ENCODE assay signal across 8 mouse cellular contexts in the genomic region with DNA sequence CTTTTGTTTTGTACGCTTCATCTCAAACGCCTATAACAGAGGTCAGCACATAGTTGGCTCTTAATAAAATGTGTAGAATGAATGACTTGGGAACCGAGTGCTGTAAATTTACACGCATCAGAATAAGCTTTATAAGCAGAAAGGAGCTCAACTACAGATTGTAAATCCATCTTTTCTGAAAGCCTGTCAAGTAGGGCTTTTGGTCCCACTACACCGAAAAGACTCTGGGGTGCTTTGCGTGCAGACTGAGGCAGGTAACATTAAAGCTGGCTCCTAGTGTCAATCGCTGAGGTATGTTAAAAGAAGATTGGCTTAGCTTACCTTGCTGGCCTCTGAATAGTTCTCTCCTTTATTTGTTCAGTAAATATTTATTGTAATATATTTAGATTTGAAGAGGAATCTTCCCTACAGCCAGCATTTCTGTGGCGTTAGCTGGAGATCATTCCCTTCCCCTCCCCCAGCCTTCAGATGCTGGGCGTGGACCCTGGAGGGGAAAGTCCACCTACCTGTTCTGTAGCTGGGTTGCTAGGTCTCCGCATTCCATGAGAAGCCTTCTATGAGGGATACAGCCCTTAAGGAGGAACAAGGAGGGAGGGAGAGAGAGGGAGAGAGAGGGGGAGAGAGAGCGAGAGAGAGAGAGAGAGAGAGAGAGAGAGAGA. TPM values are rescaled to one million over a fixed set of nuclear protein-coding genes. Genes with fewer than 3 reads are reported as not detected.
A peak's percentile ranks its signal among the peaks of the same experiment; 100 is the strongest.
DNase-seq lines count a peak whose midpoint lies in the region; ATAC-seq and TF ChIP-seq lines count a peak whose summit lies in the region.

No protein-coding gene starts in this region.

- H3K4me1 ChIP-seq in forebrain, postnatal 0 days (ENCODE audit: insufficient read depth), result no peaks in the 10 kb centered on the region; the same call in 1 of the 2 replicates
- peaks cover 14% of the 10 kb centered on the region for H3K4me1 ChIP-seq in limb, embryonic 15.5 days
- peaks cover 5% of the 10 kb centered on the region for H3K4me1 ChIP-seq in neural tube, embryonic 12.5 days

- H3K4me2 ChIP-seq in forebrain, postnatal 0 days (ENCODE audit: low read depth), result peak overlapping the region; percentile 72
- H3K4me2 ChIP-seq in limb, embryonic 15.5 days, result peak overlapping the region; percentile 91
- H3K4me2 ChIP-seq in neural tube, embryonic 12.5 days (replicated peaks), result peak overlapping the region; percentile 76

- H3K36me3 ChIP-seq in forebrain, postnatal 0 days (ENCODE audit: insufficient read depth), result no peaks in the 10 kb centered on the region
- H3K36me3 ChIP-seq in limb, embryonic 15.5 days, result no peaks in the 10 kb centered on the region
- H3K36me3 ChIP-seq in neural tube, embryonic 12.5 days, result no peaks in the 10 kb centered on the region

- peak overlapping the region; percentile 87 for H3K27ac ChIP-seq in forebrain, postnatal 0 days (ENCODE audit: low read depth, low read length)
- no peak overlapping the region for H3K27ac ChIP-seq in limb, embryonic 15.5 days
- 0 out of 2 replicates have a peak overlapping the region, but pooled peaks have one; percentile 46 for H3K27ac ChIP-seq in neural tube, embryonic 12.5 days

- no peaks in the 10 kb centered on the region for H3K9me3 ChIP-seq in forebrain, postnatal 0 days (ENCODE audit: low read length)
- H3K9me3 ChIP-seq in limb, embryonic 15.5 days, result no peaks in the 10 kb centered on the region
- H3K9me3 ChIP-seq in neural tube, embryonic 12.5 days, result no peaks in the 10 kb centered on the region

- WGBS in forebrain, postnatal 0 days, result 2% methylated on average over 10 of the region's 11 CpGs
- 2% methylated on average over 10 of the region's 11 CpGs for WGBS in limb, embryonic 15.5 days
- 3% methylated on average over 10 of the region's 11 CpGs for WGBS in neural tube, embryonic 12.5 days

- peak; percentile 5 for DNase-seq in CD4-positive, CD25-positive, alpha-beta regulatory T cell, adult 2 months (ENCODE audit: low read depth, low spot score)
- DNase-seq in brain, embryonic 14.5 days (ENCODE audit: low read depth), result peak; percentile 51
- DNase-seq in forebrain, postnatal 0 days, result peak; percentile 64
- DNase-seq in gastrocnemius, postnatal 36 days, result no peak

- TF ChIP-seq POLR2A in brain, embryonic 14.5 days (IDR thresholded peaks at IDR 0.05; ENCODE audit: borderline replicate concordance, extremely low read depth, insufficient read depth, insufficient read length, poor library complexity, severe bottlenecking), result no peak

- H3K9ac ChIP-seq in forebrain, postnatal 0 days, result peak overlapping the region; percentile 63
- peak overlapping the region; percentile 37 for H3K9ac ChIP-seq in limb, embryonic 15.5 days
- peak overlapping the region; percentile 67 for H3K9ac ChIP-seq in neural tube, embryonic 12.5 days

- no peaks in the 10 kb centered on the region for H3K27me3 ChIP-seq in forebrain, postnatal 0 days (ENCODE audit: insufficient read depth, low read length)
- H3K27me3 ChIP-seq in limb, embryonic 15.5 days, result no peaks in the 10 kb centered on the region
- no peaks in the 10 kb centered on the region for H3K27me3 ChIP-seq in neural tube, embryonic 12.5 days (replicated peaks)

- ATAC-seq in CD4-positive, CD25-positive, alpha-beta regulatory T cell, adult 4 months, result no peak
- ATAC-seq in forebrain, postnatal 0 days, result no peak
- no peak for ATAC-seq in limb, embryonic 15.5 days (ENCODE audit: insufficient number of reproducible peaks, low FRiP score, low TSS enrichment, low read depth)
- no peak for ATAC-seq in neural tube, embryonic 12.5 days (ENCODE audit: low FRiP score, low read depth)
- ATAC-seq in granulocyte monocyte progenitor cell, adult 5-6 weeks (replicated peaks; ENCODE audit: poor library complexity, severe bottlenecking), result no peak

- intact Hi-C loops in gastrocnemius, postnatal 36 days (cut with DNase I), result no loop called here

- TF ChIP-seq CTCF in brain, embryonic 14.5 days (IDR thresholded peaks at IDR 0.05; ENCODE audit: borderline replicate concordance, extremely low read depth, insufficient read depth, insufficient read length), result no peak
- TF ChIP-seq CTCF in forebrain, postnatal 0 days (IDR thresholded peaks at IDR 0.05; ENCODE audit: low read depth), result no peak

- H3K4me3 ChIP-seq in forebrain, postnatal 0 days (ENCODE audit: low read depth, low read length), result peak overlapping the region; percentile 44
- peak overlapping the region; percentile 51 for H3K4me3 ChIP-seq in limb, embryonic 15.5 days
- peak overlapping the region; percentile 48 for H3K4me3 ChIP-seq in neural tube, embryonic 12.5 days

RNA-seq across cellular contexts. Expression of a gene that starts 1.0 kb away (rescaled TPM):
- polyA plus RNA-seq in CD4-positive, CD25-positive, alpha-beta regulatory T cell, adult 4 months (2017; shearing (Covaris generic)), result under 1 TPM in 1 of 2 experiments, not detected in 1; 0.26 TPM
- 4.2 and 7.0 TPM in 2 replicates for polyA plus RNA-seq in brain, embryonic 14.5 days (2012; rRNA removed)
- total RNA-seq in forebrain, postnatal 0 days (2014; rRNA removed), result 6.0 and 7.2 TPM in 2 replicates
- polyA plus RNA-seq in forebrain, postnatal 0 days (2015; fragmentation: Nextera tagmentation; extraction: Ambion mirVana), result 3.3 and 6.0 TPM in 2 replicates
- 16.7 and 16.9 TPM in 2 replicates for polyA plus RNA-seq in limb, embryonic 15.5 days (2015; fragmentation: Nextera tagmentation; extraction: Ambion mirVana)
- 4.1 and 4.3 TPM in 2 replicates for polyA plus RNA-seq in neural tube, embryonic 12.5 days (2016; fragmentation: Nextera tagmentation; extraction: Ambion mirVana)
- 0.17 TPM in 1 of 2 replicates, not detected in the other for total RNA-seq in granulocyte monocyte progenitor cell, adult 5-6 weeks (2014; fragmentation: Nextera tagmentation)
- total RNA-seq in granulocyte monocyte progenitor cell, adult 5-6 weeks (2017), result not detected in 2 replicates
- total RNA-seq in gastrocnemius, postnatal 36 days (2021), result under 1 TPM; 0.12 to 0.13 TPM

RNA-seq across cellular contexts. Expression of a gene that starts 50.1 kb away (rescaled TPM):
- polyA plus RNA-seq in CD4-positive, CD25-positive, alpha-beta regulatory T cell, adult 4 months (2017; shearing (Covaris generic)), result 10 to 100 TPM; 21.3 to 22.0 TPM
- 66.8 and 78.4 TPM in 2 replicates for polyA plus RNA-seq in brain, embryonic 14.5 days (2012; rRNA removed)
- 36.2 and 48.2 TPM in 2 replicates for total RNA-seq in forebrain, postnatal 0 days (2014; rRNA removed)
- polyA plus RNA-seq in forebrain, postnatal 0 days (2015; fragmentation: Nextera tagmentation; extraction: Ambion mirVana), result 11.2 and 14.0 TPM in 2 replicates
- polyA plus RNA-seq in limb, embryonic 15.5 days (2015; fragmentation: Nextera tagmentation; extraction: Ambion mirVana), result 12.9 and 13.1 TPM in 2 replicates
- polyA plus RNA-seq in neural tube, embryonic 12.5 days (2016; fragmentation: Nextera tagmentation; extraction: Ambion mirVana), result 20.9 and 21.0 TPM in 2 replicates
- 31.7 and 38.0 TPM in 2 replicates for total RNA-seq in granulocyte monocyte progenitor cell, adult 5-6 weeks (2014; fragmentation: Nextera tagmentation)
- total RNA-seq in granulocyte monocyte progenitor cell, adult 5-6 weeks (2017), result 13.0 and 20.9 TPM in 2 replicates
- total RNA-seq in gastrocnemius, postnatal 36 days (2021), result 10 to 100 TPM; 12.3 to 14.5 TPM

Comparison
In these comparisons a context has a peak if more than half of its experiments do, and no peak if none do; other contexts are left out.
1. DNase-seq: peak in CD4-positive, CD25-positive, alpha-beta regulatory T cell, adult 2 months (single experiment), brain, embryonic 14.5 days (single experiment) and forebrain, postnatal 0 days (single experiment); none in gastrocnemius, postnatal 36 days (0 of 2).
2. Peak in every context shown above with its lines, with median percentiles within 50 percentile points of each other: H3K4me2 ChIP-seq, H3K4me3 ChIP-seq and H3K9ac ChIP-seq.